Mouse (Mus musculus) heart, adult 2 months (tissue): ENCODE measurements around the gene Thbs4. TPM values are rescaled to one million over a fixed set of nuclear protein-coding genes. Genes with fewer than 3 reads are reported as not detected.

Experiments used
- DNase-seq, 2 experiments: peaks; one replicate each; pipeline ENCODE4 v3.0.0; 2021
- H3K27ac ChIP-seq: fragments of 200-600 bp; 2 replicates; pipeline ENCODE4 v1.8.1; 2022
- H3K27me3 ChIP-seq: fragments of 200-500 bp; 2 replicates; pipeline ENCODE4 v1.6.1; 2012; ENCODE audit warnings: mild to moderate bottlenecking, low read length, inconsistent platforms, mixed read lengths; ENCODE audit not compliant: control insufficient read depth, insufficient read depth
- H3K36me3 ChIP-seq: fragments of 200-500 bp; 2 replicates; pipeline ENCODE4 v1.6.1; 2012; ENCODE audit warnings: low read length, inconsistent platforms; ENCODE audit not compliant: control insufficient read depth, insufficient read depth
- H3K4me1 ChIP-seq: fragments of 200-500 bp; 2 replicates; pipeline ENCODE4 v1.6.1; 2011; ENCODE audit warnings: low read length; ENCODE audit not compliant: control insufficient read depth, insufficient read depth
- H3K4me3 ChIP-seq: fragments of 200-600 bp; 2 replicates; pipeline ENCODE4 v1.8.1; 2022
- H3K79me2 ChIP-seq: fragments of 200-500 bp; replicated peaks from 2 replicates; pipeline ENCODE4 v1.6.1; 2012; ENCODE audit warnings: mild to moderate bottlenecking, inconsistent platforms, low read length, moderate library complexity, mixed read lengths; ENCODE audit not compliant: control insufficient read depth, insufficient read depth
- H3K9ac ChIP-seq: fragments of 200-500 bp; 2 replicates; pipeline ENCODE4 v1.6.1; 2012; ENCODE audit warnings: low read depth, mild to moderate bottlenecking, control low read depth, inconsistent platforms, low read length, mixed read lengths
- CTCF ChIP-seq: fragments of 200-600 bp; IDR thresholded peaks from 2 replicates; pipeline ENCODE4 v1.8.1; 2022; ENCODE audit warnings: antibody characterized with exemption, mild to moderate bottlenecking, moderate library complexity
- EP300 ChIP-seq: fragments of 200-500 bp; IDR thresholded peaks from 2 replicates; pipeline ENCODE4 v1.6.1; 2011; ENCODE audit warnings: low read depth, low read length, control low read depth; ENCODE audit not compliant: insufficient read depth
- POLR2A ChIP-seq: fragments of 200-500 bp; IDR thresholded peaks from 2 replicates; pipeline ENCODE4 v1.6.1; 2011; ENCODE audit warnings: mild to moderate bottlenecking, low read depth, low read length, control low read depth; ENCODE audit not compliant: insufficient read depth
- WGBS: fragments of 180-500 bp; shearing (Covaris S2); methylation state at CpG from one replicate; pipeline ENCODE4 v1.1.7; 2018; 5-methylcytosine and 5-hydroxymethylcytosine counted together
- intact Hi-C: fragments of 180-260 bp; cut with DNase I; formaldehyde crosslinking; loops from one replicate; pipeline ENCODE4 v1.15.1; 2025
- polyA plus RNA-seq: library from polyadenylated mRNA; depleted of rRNA; stranded (reverse); fragments of >200 nt; gene quantifications from 2 replicates; pipeline ENCODE4 v1.2.3, GENCODE M21; 2012
- total RNA-seq, 2 experiments: library from RNA; stranded (reverse); gene quantifications; 2 replicates each; pipeline ENCODE4 v1.2.3; 2021

Gene Thbs4
- total and polyA plus RNA-seq, 3 experiments = 4.3 to 4.9 (median 4.6) TPM

DNA sequence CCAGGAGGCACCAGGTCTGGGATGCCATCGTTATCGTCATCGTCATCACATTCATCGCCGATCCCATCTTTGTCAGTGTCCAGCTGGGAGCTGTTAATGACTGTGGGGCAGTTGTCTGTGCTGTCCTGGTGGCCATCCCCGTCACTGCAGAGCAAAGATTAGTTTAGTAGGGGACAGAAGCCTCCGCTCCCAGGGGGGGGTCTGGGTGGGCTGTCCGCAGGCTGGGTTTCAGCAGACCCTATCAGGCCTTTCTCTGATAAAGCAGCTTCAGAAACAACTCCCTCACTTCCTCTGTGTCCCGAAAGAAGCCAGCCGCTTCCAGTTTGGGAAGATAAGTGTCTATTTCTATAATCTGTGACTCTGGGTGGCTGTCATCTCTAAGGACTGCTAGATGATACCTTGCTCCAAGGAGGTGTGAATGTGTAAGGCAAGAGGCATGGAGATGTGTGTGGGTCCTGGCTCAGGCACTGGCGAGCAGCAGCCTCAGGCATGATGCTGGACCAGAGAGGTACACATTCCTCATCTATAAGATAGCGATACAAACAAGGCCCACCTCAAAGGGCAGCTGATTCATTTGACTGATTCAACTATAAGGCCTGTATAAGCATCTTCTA, 36.5 kb downstream of the Thbs4 start:
- intact Hi-C loops = loop anchor here (10.0 kb wide), 3 partner anchors 307 to 967 kb away; no protein-coding TSS in a partner anchor
- Histone ChIP-seq H3K36me3 (no peaks in the 10 kb centered on the region), H3K4me3 (no peak overlapping the region), H3K4me1 (no peaks in the 10 kb centered on the region), H3K27ac (no peak overlapping the region), H3K79me2 (no peaks in the 10 kb centered on the region), H3K27me3 (no peaks in the 10 kb centered on the region), H3K9ac (no peak overlapping the region)
- no peak for DNase-seq
- 40% methylated on average over 12 of the region's 12 CpGs for WGBS
- peak; percentile 28 for TF ChIP-seq CTCF
- no peak for TF ChIP-seq EP300

DNA sequence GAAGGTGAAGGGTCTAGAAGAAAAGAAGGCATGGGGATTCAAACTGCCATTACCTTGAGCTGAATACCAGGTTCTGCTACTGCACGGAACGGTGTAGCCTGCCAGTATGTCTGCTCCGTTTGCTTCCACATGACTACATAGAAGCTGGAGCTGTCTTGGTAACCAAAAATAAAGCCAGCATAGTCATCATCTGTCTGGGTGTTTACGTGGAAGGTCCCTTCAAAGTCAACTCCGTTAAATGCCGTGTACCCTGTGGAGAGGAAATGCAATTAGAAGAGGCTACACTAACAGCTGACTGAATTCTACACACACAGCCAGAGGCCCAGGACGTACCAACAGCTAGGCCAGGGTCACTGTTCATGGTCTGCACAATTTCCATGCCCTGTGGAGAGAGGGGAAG, 39.6 kb downstream of the Thbs4 start:
- Histone ChIP-seq H3K27ac (peak overlapping the region; percentile 41; the same call in 1 of the 2 replicates), H3K4me3 (no peak overlapping the region), H3K4me1 (no peaks in the 10 kb centered on the region), H3K36me3 (no peaks in the 10 kb centered on the region), H3K79me2 (no peaks in the 10 kb centered on the region), H3K27me3 (no peaks in the 10 kb centered on the region), H3K9ac (no peak overlapping the region)
- intact Hi-C loops = loop anchor here (10.0 kb wide), 3 partner anchors 310 to 970 kb away; no protein-coding TSS in a partner anchor
- TF ChIP-seq POLR2A = no peak
- no peak for TF ChIP-seq EP300
- TF ChIP-seq CTCF = no peak
- no peak for DNase-seq
- WGBS = 62% methylated on average over 7 of the region's 7 CpGs

DNA sequence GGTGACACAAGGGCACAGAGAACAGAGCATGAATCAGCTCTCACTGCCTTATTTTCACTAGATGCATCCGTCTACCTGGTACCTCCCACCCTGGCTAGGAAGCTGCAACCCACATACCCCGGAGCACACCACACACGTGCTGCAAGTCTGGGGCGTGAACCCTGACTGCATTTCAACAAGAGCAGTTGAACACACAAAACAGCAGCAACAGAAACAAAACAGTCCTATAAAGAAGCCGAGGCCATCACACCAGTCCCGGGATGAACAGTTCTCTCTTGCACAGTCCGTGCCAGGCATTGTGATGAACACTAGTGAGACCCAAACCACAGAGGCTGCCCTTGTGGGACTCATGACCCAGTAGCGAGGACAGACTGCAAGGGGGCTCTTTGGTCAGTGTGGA, 40.9 kb downstream of the Thbs4 start:
- H3K9ac ChIP-seq = no peak overlapping the region
- no peak overlapping the region for H3K4me3 ChIP-seq
- H3K27me3 ChIP-seq = no peaks in the 10 kb centered on the region
- no peaks in the 10 kb centered on the region for H3K36me3 ChIP-seq
- TF ChIP-seq EP300 (no peak), POLR2A (no peak), CTCF (no peak)
- H3K79me2 ChIP-seq = no peaks in the 10 kb centered on the region
- intact Hi-C loops = loop anchor here (5.0 to 10.0 kb wide), 5 partner anchors 109 to 971 kb away; no protein-coding TSS in a partner anchor
- no peak overlapping the region for H3K27ac ChIP-seq
- H3K4me1 ChIP-seq = no peaks in the 10 kb centered on the region
- no peak for DNase-seq
- 91% methylated on average over 8 of the region's 8 CpGs for WGBS

DNA sequence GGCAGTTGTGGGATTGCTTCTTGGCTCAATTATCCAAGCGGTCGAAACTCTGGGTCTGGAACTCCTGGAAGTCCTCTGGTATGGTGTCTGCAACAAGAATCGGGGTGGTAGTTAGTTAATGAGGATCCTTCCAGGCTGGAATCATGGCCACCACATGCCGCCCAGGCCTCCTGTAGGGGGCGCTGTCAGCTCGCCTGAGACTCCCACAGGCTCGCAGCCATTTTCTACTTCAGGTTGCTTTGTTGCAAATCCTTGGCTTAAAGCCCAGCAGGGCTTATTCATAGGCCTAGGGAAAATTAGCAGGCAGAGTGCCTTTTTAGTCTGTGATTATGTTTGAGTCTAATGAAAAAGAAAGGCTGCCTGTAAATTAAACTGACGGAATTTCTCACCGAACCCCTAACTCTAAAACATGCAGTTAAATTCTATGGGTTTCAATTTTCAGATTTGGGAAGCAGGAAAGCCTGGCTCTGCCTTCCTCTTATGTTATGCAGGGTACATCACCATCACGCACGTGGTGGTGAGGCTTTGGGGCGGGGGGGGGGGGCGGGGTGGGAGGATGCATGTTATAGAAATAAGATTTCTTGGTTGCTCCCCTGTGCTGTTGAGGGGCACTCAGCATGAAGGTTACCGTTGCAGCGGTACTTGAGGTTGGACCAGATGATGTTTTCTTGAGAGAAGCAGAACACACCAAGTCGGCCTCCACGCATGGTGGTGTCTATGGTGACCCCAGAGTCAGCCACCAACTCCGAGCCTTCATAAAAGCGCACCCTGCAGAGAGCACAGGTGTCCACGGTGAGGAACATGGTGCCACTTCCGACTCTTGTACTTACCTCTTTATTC, 42.7 kb downstream of the Thbs4 start:
- Histone ChIP-seq H3K79me2 (no peaks in the 10 kb centered on the region), H3K9ac (no peak overlapping the region), H3K4me1 (no peaks in the 10 kb centered on the region), H3K36me3 (no peaks in the 10 kb centered on the region), H3K4me3 (no peak overlapping the region), H3K27ac (peak overlapping the region; percentile 65), H3K27me3 (no peaks in the 10 kb centered on the region)
- intact Hi-C loops = loop anchor here (1.0 to 10.0 kb wide), 6 partner anchors 110 to 973 kb away; no protein-coding TSS in a partner anchor
- DNase-seq = peak; percentile 79 to 80
- WGBS = 57% methylated on average over 21 of the region's 21 CpGs
- TF ChIP-seq EP300 (peak; percentile 69), CTCF (peak; percentile 95), POLR2A (no peak)

DNA sequence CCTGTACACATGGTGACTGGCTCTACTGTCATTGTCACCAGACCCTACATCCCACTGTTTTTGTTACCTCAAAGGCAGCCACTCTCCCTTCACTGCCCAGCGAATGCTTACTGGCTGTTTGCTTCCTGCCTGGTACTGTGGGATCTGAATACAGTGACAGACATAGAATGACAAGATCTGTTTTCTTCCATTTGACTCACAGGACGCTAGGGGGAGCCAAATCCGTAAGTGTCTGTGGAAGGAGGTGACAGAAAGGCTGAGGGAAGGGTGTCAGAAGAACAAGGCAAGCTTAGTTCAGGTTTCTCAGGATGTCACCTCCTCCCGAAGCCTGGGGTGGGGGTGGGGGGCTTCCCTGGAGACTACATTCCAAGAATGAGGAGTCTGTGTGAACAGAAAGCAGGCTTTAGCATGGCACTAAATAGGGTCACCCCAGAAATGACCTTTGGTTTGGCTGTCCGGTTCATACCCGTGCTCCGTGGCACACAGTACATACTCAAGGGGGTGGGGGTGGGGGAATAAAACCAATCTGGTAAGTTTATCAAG, 43.6 kb downstream of the Thbs4 start:
- Histone ChIP-seq H3K9ac (no peak overlapping the region), H3K27me3 (no peaks in the 10 kb centered on the region), H3K27ac (peak overlapping the region; percentile 65), H3K4me1 (no peaks in the 10 kb centered on the region), H3K36me3 (no peaks in the 10 kb centered on the region), H3K79me2 (no peaks in the 10 kb centered on the region), H3K4me3 (no peak overlapping the region)
- intact Hi-C loops = loop anchor here (1.0 to 10.0 kb wide), 6 partner anchors 111 to 974 kb away; no protein-coding TSS in a partner anchor
- WGBS = 9% methylated on average over 7 of the region's 7 CpGs
- peak; percentile 53 for DNase-seq
- TF ChIP-seq CTCF (peak; percentile 76), POLR2A (no peak)
